Mouse (Mus musculus) granulocyte monocyte progenitor cell, adult 5-6 weeks (primary cell): ENCODE data around the gene Olfr521. TPM values are rescaled to one million over a fixed set of nuclear protein-coding genes. Genes with fewer than 3 reads are reported as not detected.
A peak's percentile ranks its signal among the peaks of the same experiment; 100 is the strongest.
"Not testable (repeated sequence)": the region's sequence is repeated elsewhere in the genome, so short reads cannot be mapped to it uniquely, and the experiment has no call there.

Experiments
- ATAC-seq: replicated peaks from 2 replicates; pipeline ENCODE4 v1.8.0; 2016; ENCODE audit warnings: mild to moderate bottlenecking, moderate TSS enrichment, inconsistent platforms; ENCODE audit not compliant: poor library complexity, severe bottlenecking
- total RNA-seq, 2 experiments: library from RNA; stranded (forward) in 1 of 2; stranded (reverse) in 1 of 2; fragments of 200-712, 200-1000 nt in 1 of 2; fragments of >200 nt in 1 of 2; fragmentation: Nextera tagmentation in 1 of 2; gene quantifications; 2 replicates each; pipeline ENCODE4 v1.2.3; 2014 to 2017

The Olfr521 gene
- total RNA-seq, 2 experiments from 2014 or later = not detected

DNA sequence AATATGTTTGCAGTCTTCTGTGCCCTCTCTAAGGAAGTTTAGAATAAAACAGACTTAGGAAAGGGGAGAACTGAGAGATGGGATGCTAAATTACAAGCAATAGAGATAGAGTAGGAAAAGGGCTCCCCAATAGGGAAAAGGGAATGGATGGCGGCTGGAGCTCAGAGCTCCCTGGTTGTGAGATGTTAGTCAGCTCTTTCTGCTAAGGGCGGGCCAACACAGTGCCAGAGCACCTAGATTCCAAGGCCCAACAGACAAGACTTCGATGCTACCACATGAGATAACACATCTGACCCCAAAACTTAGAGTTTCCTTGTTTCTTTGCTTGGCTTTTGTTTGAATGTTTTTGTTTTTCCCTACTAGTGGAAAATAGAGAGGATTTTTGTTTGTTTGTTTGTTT, 40.7 kb downstream of the Olfr521 start:
- not testable (repeated sequence) for ATAC-seq

DNA sequence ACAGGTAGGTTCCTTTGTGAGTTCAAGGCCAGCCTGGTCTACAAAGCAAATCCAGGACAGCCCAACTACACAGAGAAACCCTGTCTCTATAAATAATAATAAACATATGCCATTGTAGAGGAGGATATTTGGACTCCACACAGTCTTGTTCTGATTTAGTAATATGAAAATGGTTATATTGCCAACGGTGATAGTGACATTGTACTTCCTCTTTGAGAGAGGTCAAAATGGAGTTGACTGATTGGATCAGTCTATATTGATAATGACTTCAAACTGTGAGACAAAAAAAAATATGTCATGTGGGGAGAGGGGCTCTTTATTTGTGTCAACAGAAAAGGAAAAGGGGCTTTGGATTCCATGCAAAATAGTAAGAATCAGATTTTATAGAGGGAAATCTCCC, 42.0 kb downstream of the Olfr521 start:
- no peak for ATAC-seq

DNA sequence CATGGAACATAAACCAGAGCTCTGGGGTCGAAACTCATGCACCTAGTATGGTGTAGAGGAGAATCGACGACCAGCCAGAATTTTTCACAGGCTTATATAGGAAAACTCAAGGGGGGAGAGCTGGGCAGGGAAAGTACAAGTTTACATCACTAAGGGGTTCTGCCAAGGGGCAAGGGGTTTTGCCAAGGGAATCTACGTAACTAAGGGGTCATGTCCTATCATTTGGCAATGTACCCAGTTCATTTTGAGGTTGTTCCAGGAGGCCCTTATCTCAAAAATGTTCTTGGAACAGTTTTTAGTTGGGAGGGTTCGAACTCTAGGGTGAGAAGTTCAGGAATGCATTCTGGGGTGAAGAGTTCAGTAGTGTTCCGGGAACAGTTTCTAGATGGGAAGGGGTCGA, 43.7 kb downstream of the Olfr521 start:
- ATAC-seq = not testable (repeated sequence)

DNA sequence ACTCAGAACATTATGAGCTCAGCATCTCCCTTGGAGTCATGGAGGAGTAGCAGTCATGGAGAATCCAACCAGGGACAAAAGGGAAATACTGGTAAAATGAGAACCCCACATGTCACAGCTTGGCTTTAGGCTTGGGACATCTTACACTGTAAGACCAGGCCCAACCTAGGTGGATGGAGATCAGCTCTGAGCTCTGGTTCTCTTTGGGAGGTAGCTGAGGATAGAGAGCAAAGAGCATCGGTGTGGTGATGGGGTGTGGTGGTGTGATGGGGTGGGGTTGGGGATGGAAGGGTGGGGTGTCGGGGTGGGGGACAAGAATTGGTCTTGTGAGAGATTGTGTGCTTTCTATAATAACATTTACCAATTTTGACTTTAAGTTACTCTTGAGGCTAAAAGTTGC, 47.5 kb downstream of the Olfr521 start:
- ATAC-seq = no peak

DNA sequence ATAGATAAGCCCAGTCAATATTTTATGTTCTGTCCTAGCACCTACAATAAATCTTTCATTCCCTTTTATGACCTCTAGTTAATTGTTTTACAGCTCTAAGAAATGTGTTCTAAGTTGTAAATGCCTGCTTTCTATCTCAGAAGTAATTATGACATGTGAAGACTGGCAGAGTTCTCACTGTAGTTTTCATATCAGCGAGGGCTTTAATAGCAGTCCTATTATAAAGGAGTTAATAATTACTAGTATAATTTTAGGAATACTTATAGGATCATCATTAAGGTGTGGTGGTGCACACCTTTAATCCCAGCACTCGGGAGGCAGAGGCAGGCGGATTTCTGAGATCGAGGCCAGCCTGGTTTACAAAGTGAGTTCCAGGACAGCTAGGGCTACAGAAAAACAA, 48.4 kb downstream of the Olfr521 start:
- ATAC-seq = no peak

DNA sequence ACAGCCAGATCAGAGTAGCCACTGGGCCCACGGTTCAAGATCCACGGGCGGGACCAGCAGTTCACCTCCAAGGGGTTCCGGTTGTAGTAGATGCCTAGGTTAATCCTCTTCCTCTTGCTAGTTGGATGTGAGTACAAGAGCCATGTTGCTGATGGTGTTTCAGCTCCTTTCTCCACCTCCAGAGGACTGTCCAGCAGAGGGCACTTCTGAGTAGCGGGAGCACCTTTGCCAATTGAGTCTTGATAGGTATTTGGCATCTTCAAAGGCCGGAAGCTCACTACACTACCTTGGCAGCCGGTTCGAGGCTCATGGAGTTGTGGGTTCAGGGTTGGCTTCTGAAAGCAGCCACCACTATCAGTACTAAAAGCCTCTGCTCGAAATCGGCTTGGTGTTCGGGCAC, 50.1 kb downstream of the Olfr521 start:
- ATAC-seq = peak; percentile 17; the same call in 1 of the 2 replicates

DNA sequence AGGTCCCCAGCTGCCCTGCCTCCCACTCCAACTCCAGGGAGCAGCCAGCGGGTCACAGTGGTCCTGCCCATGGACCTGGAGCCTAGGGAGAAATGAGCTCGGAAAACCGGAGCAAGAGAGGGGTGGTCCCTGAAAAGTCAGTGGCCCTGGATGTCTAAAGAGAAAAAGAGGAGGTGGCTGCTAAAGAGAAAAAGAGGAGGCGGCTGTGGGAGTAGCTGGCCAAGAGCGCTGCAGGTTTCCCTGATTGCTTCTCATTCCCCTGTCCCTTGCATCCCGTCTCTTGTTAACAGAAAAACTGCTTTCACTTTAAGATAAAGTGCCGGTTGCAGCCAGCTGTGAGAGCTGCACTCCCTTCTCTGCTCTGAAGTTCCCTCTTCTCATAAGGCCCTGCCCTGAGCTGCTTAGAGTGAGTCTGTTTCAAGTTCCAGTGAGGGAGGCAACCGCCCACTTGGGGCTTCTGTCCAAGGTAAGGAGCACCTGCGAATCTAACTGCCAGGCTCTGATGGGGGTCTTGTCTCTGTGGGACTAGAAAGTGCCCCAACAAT, 54.9 kb downstream of the Olfr521 start:
- not testable (repeated sequence) for ATAC-seq

Other genes starting within 250 kb of the Olfr521 start
- 35.3 and 40.1 TPM in 2 replicates for gene Arrb1, start 228.0 kb upstream of the Olfr521 start, total RNA-seq (2014; fragmentation: Nextera tagmentation)
- 24.1 and 36.6 TPM in 2 replicates for gene Arrb1, start 228.0 kb upstream of the Olfr521 start, total RNA-seq (2017)
- not detected in 2 replicates for gene Tpbgl, start 136.4 kb upstream of the Olfr521 start, total RNA-seq (2014; fragmentation: Nextera tagmentation)
- gene Tpbgl, start 136.4 kb upstream of the Olfr521 start, total RNA-seq (2017) = not detected in 2 replicates
- not detected in 2 replicates for gene Slco2b1, start 52.2 kb upstream of the Olfr521 start, total RNA-seq (2014; fragmentation: Nextera tagmentation)
- 0.13 TPM in 1 of 2 replicates, not detected in the other for gene Slco2b1, start 52.2 kb upstream of the Olfr521 start, total RNA-seq (2017)
- gene Olfr520, start 33.2 kb upstream of the Olfr521 start, total RNA-seq (2014; fragmentation: Nextera tagmentation) = not detected in 2 replicates
- not detected in 2 replicates for gene Olfr520, start 33.2 kb upstream of the Olfr521 start, total RNA-seq (2017)
- gene Neu3, start 64.9 kb downstream of the Olfr521 start, total RNA-seq (2014; fragmentation: Nextera tagmentation) = 1.7 and 4.6 TPM in 2 replicates
- gene Neu3, start 64.9 kb downstream of the Olfr521 start, total RNA-seq (2017) = 0.82 and 1.3 TPM in 2 replicates
- 1.3 TPM in 1 of 2 replicates, not detected in the other for gene Xrra1, start 95.6 kb downstream of the Olfr521 start, total RNA-seq (2014; fragmentation: Nextera tagmentation)
- not detected in 2 replicates for gene Xrra1, start 95.6 kb downstream of the Olfr521 start, total RNA-seq (2017)
- gene Spcs2, start 100.0 kb downstream of the Olfr521 start, total RNA-seq (2014; fragmentation: Nextera tagmentation) = 253 and 308 TPM in 2 replicates
- gene Spcs2, start 100.0 kb downstream of the Olfr521 start, total RNA-seq (2017) = 268 and 298 TPM in 2 replicates
- 15.2 and 18.9 TPM in 2 replicates for gene Rnf169, start 216.9 kb downstream of the Olfr521 start, total RNA-seq (2014; fragmentation: Nextera tagmentation)
- gene Rnf169, start 216.9 kb downstream of the Olfr521 start, total RNA-seq (2017) = 15.7 and 17.9 TPM in 2 replicates
- gene Chrdl2, start 242.7 kb downstream of the Olfr521 start, total RNA-seq (2014; fragmentation: Nextera tagmentation) = not detected in 2 replicates
- not detected in 2 replicates for gene Chrdl2, start 242.7 kb downstream of the Olfr521 start, total RNA-seq (2017)